Mouse (Mus musculus) megakaryocyte, embryonic 14.5 days (primary cell): ENCODE measurements around the gene A930002H24Rik.

Experiments
- FLI1 ChIP-seq: IDR thresholded peaks from 2 replicates; pipeline ENCODE4 v1.6.1; 2012; ENCODE audit warnings: low read length, inconsistent platforms, mixed read lengths
- GATA1 ChIP-seq: IDR thresholded peaks from 3 replicates; pipeline ENCODE4 v1.6.1; 2012; ENCODE audit warnings: mixed read lengths, low read length, inconsistent platforms, borderline replicate concordance

GRCm38 (mm10) chr17:63842226-63842625, 21.4 kb downstream of the A930002H24Rik start:
- TF ChIP-seq FLI1 = no peak
- no peak for TF ChIP-seq GATA1
